Mouse (Mus musculus) cerebellum, adult 9-11 months (tissue): ENCODE data around the gene Mpv17.
A peak's percentile ranks its signal among the peaks of the same experiment; 100 is the strongest.

Experiments used
- DNase-seq: peaks from one replicate; pipeline ENCODE4 v3.0.0; 2022

The Mpv17 gene

DNA sequence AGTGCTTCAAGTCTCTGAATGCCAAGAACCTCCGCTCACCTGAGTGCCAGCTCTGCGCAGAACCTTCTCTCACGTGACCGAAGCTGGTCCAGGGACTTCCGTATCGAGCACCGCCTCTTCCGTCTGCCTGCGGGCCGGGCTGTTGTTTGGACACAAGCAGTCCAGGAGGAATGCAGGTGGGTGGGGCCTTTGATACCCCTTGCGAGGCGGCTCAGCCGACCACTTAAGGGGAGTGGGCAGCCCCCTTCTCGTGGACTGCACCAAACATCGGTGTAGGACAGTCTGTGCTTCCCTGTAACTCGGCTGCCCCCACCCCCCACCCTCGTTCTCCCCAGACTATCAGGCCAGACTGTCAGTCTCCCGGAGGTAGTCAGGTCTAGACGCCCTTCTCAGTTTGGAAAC is at the start of gene Mpv17:
Mpv17 (minus strand) TSS at position 100 of the 402 bp plus-strand sequence.
- peak; percentile 90 for DNase-seq

DNA sequence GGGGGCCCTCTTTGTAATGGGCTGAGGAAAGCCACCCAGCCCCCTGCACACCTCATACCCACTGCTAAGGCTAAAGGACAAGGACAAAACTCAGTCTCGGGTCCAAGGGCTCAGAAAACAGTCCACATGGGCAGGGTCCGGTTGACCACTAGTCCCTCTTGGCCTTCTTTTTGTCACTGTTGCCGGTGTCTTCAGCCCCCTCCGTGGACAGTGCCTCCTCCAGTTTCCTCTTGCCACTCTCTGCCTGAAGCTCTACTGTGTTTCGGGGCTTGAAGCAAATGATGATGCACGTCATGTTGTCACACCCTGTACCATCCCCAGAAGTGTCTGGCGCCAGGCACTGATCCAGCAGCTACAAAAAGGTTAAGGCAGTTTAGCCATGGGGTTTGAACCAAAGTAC is 48.9 kb upstream of the Mpv17 start:
- peak; percentile 68 for DNase-seq

DNA sequence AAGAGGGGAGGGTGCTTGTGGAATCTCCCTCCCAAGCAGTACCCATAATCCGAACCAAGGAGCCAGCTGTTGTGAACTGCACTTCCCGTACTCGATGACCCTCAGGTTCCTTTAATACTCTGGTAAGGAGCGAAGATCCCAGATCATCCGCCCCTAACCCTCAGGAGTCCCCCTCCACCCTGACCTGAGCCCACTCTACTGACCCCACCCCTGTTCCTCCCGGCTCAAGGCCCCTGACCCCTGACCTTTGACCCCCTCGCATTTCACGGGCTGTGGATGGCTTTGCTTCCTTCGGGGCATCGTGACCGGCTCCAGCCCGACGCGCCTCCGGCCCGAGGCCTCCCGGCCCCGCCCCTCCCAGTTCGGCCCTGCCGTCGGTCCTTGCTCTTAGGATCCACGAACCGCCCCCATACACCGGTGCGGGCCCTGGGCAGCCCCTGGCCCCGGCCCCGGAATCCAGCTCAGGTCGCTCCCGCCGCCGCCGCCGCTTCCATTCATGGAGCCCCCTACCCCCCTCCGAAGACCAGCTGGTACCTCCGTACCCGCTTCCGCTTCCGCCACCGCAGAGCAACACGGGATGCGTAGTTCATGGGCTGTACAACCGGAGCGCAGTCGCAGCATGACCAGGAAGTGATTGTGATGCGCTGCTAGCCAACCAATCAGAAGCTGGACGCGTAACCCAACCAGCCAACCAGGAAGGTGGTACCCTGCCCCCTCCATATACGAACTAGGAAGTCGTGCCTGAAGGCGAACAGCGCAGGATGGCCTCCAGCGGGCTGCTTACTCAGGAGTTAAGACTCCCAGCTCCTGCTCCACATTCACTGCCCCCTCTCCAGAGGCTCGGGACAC is 47.9 kb upstream of the Mpv17 start, which contains the start of gene Zfp513:
Zfp513 (minus strand) TSS at position 562 of the 849 bp plus-strand sequence.
- peak; percentile 99 for DNase-seq

DNA sequence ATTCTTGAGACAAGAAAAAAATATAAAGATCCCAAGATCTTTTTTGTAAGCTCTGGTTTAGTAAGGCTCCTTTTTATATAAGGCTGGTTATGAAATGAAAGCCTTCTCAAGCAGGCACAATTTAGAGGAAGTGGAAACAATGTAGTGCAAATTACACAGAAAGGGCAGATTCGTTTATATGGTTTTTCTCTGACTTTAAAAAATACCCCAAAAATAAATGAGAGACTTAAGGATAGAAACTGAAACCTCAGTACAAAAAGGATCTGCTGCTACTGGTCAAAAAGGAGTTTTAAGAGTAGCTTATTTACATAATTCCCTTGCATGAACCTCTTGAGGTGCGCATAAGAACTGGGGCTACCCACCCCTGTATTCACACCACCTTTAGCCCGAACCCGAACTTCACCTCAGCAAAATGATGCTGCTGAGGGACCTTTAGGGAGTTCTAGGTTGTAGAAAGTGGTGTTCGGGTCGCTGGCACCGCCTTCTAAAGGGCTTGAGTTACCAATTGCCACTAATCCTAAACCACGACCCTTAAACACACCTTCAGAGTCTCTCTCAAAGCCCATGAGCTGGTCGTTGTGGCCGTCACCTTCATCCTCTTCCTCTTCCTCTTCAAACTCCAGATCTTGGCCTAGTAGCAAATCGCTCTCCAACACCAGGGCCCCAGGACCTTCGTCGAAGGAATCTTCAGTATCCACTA is 47.1 kb upstream of the Mpv17 start:
- DNase-seq: no peak

DNA sequence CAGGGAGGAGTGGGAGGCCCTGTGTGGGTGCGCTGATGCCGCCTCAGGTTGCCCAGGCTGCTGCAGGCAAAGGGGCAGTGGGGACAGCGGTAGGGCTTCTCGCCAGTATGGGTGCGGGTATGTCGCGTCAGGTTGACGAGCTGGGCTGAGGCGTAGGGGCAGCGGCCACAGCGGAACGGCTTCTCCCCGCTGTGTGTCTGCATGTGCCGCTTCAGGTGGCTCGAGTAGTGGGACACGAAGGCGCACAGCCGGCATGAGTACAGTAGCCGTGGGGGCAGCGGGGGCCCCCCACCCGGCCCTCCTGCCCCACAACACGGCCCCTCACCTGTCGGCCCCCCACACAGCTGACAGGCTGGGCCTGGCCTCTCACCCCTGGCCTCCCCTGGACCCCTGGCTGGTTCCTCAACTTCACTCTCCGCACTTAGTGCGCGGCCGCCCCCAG is 46.3 kb upstream of the Mpv17 start:
- DNase-seq: peak; percentile 68

DNA sequence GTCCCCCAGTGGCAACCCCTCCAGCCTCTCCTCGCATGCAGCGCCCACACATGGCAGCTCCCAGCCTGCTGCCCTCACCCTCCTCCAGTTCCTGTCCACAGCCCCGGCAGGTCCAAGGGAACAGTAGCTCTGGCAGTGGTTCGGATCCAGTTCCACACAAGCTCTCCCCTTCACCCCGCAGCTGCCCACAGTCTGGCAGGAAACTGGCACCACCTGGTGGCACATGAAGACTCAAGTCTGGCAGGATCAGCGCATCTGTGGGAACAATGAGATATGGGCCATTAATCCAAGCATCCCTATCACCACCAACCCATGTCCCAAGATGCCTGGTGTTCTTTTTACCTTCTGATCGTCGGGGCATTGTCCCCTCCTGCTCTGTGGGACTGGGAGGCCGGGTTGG is 45.8 kb upstream of the Mpv17 start:
- DNase-seq: peak; percentile 57

DNA sequence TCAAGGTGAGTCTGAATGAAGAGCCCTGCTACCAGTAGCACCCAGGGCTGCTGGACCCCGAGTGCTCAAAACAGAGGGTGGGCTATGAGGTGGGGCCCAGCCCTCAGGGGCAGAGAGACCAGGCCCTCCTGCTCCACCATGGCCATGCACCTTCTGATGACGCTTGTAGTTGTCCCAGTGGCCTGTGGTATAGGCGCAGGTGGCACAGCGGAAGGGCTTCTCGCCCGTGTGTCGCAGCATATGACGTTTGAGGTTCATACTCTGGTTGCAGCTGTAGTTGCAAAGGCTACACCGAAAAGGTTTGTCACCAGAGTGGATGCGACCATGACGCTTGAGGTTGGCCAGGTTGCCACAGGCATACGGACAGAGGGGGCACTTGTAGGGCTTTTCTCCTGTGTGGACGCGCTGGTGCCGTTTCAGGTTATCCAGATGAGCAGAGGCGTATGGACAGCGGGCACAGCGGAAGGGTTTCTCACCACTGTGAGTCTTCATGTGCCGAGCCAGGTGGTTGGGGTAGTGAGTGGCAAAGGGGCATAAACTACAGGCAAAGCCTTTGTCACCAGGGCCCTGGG is 45.4 kb upstream of the Mpv17 start:
- DNase-seq: no peak

DNA sequence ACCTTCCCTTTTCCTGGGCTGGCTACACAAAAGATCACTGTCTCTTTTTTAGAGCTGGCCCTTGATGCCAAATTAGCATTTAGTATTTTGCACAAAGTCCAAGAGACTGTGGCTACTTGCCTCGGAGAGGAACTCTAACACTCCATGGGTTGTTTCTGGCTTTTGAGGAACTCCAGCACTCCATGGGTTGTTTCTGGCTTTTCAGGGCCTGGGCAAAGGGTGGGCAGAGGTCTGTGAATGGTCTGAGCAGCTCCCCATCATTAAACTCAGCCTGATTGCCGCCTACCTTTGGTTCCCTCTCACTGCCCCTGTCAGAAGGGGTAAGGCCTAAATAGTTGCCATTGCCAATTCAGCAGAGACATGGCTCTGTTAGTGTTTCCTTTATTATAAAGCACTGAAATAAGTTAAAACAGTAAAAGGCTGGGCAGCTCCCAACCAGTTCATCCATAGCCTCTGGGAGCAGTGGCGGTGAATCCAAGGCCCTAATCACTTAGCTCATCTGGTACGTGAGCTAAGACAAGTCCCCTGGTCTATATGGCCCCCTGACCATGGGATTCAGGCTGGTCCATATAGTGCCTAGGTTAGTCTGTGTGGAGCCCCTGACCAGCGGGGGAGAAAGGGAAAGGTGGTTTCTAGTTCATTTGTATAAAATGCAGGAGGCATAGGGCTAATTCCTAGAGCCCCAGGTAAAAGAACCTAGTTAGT is 44.7 kb upstream of the Mpv17 start:
- no peak for DNase-seq

DNA sequence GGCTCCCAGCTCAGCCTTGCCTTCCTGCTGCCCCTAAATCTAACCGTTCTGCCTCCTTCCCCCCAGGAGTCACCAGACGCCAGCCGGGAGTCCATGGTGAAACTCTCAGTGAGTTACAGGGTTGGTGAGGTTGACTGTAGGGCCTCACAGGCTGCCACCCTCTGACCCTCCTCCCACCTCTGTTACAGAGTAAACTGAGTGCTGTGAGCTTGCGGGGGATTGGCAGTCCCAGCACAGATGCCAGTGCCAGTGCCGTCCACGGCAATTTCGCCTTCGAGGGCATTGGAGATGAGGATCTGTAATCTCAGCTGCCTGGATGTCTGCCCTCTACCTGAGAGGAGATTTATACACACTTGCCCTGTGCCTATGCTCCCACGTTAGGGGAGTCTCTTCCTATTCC is 44.1 kb upstream of the Mpv17 start:
- peak; percentile 38 for DNase-seq

DNA sequence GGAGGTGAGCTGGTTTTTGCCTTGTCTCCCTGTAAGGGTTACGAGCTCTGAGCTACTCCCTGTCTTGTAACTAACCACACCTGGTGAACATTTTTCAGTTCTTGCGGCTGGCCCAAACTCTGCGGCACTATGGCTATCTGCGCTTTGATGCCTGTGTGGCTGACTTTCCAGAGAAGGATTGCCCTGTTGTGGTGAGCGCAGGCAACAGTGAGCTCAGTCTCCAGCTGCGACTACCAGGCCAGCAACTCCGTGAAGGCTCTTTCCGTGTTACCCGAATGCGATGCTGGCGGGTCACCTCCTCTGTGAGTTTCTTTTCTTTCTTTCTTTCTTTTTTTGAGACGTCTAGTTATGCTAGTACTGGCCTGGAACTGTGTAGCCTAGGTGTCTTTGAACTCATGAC is 43.0 kb upstream of the Mpv17 start:
- DNase-seq: no peak

DNA sequence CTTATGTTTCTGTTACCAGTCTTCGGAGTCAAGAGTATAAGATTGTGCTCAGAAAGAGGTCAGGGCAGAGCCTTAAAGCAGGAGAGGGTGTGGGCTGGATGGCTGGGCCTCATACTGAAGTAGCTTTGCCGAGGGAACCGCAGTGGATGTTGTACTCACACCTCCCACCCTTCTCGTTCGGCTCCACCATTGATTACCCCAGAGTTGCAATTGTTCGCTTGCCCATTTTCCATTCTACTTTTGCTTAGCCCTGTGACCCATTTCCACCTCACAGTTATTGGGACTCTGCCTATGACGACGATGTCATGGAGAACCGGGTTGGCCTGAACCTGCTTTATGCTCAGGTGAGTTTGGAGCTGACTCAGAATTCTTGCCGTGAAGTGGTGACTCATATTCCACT is 42.2 kb upstream of the Mpv17 start:
- DNase-seq: peak; percentile 21

DNA sequence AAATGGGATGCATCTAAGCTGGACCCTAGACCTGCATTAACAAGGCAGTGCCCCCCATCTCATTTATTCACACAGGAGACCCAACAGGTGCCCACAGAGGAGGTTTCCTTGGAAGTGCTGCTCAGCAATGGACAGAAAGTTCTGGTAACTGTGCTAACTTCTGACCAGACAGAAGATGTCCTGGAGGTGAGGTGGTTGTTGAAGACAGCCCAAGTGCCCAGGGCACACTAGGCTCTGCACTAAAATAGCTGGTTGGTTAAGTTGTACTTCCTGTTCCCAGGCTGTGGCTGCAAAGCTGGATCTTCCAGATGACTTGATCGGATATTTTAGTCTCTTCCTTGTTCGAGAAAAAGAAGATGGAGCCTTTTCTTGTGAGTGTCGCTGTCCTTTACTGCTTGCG is 41.6 kb upstream of the Mpv17 start:
- DNase-seq: peak; percentile 24

DNA sequence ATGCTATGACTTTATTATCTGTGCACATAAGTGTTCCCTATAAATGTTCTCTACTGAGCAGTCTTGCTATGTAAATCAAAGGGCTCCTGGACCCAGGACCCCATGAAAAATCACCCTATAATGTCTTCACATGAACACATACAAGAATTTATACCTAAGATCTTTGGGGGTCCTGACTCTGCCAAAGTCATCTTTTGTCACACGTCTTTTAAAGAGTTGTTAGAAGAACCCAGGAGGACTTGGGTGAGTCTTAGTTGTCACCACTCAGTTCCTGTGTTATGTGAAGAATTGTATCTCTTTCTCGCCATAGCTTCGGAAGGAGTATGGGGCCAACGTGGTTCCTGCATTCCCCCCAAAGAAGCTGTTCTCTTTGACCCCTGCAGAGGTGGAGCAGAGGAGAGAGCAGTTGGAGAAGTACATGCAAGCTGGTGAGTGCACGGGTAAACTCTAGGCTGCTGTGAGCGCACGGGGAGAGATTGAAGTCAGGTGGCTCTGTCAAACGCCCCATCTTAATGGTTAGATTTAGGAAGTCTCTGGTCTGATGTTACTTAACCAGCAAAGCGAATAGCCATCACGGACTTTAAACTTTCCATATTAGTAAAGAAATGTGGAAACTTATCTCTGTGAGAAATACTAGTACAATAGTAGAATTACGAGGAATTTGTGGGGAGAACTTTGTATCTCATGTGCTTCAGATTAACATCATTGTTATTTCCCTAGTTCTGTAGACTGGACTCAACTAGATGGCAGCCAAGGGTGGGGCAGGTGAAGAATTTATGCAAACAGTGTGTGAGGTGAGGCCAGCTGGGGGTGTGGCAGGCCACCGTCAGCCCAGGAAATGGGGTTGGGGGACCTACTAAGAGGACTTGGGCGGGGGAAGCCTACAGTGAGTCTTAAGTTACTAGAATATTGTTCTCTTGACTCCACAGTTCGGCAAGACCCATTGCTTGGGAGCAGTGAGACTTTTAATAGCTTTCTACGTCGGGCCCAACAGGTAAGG is 40.7 kb upstream of the Mpv17 start:
- DNase-seq: peak; percentile 34

DNA sequence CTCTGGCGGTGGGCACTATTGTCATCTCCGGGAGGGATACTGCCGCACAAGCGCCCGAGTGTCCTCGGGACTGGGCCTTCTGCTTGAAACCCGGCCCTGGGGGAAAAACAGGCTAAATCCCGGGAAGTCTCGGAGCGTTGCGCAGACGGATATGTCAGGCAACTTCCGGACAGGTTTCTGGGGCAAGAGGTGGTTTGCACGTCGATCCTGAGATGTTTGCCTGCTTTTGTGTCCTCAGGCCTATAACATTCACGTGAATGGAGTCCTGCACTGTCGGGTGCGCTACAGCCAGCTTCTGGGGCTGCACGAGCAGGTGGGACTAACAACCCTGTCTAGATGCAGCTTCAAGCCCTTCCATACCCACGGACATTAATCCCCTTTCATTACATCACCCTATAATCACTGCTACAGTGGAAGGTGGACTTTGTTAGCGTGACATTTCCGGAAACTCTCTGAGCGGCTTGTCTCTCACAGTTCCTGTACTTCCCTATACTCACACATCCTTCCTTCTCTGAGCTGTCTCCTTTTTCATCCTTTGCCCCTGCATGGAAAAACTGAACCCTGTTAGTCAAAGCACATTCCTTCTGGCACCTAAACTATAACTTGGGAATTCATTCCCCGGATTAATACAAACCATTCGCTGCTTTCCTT is 39.7 kb upstream of the Mpv17 start:
- DNase-seq: no peak

DNA sequence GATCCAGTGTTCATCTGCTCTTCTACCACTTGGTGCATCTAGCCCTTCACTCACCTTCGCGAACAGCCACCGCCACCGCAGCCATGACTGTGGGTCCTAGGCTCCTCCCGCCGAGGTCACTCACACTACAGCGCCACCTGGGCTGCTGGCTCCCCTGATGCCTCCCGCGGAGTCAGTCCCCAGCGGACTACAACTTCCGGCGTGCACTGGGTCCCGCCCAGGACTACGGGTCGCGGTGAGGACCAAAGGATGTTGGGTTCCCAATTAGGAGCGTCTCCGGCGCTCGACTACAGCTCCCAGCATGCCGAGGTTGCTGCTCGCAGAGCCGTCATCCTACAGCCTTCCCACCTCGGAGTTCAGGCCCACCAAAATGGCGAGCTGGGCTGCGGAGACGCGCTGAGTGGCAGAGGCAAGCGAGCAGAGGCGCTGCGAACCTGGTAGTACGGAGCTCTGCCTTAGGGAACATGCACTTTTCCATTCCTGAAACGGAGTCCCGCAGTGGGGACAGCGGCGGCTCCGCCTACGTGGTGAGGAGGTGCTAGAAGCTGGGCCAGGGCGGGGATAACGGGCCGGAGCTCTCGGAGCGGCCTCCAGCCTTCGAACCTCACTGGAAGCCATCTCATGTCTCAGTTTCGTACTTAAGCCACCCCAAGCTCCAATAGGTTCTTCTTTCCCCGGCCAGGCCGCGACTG is 39.0 kb upstream of the Mpv17 start, which contains the start of the genes Snx17 and Eif2b4:
Snx17 (plus strand) TSS at position 289 of the 692 bp plus-strand sequence.
Eif2b4 (minus strand) TSS at position 492 of the 692 bp plus-strand sequence.
- DNase-seq: peak; percentile 99

DNA sequence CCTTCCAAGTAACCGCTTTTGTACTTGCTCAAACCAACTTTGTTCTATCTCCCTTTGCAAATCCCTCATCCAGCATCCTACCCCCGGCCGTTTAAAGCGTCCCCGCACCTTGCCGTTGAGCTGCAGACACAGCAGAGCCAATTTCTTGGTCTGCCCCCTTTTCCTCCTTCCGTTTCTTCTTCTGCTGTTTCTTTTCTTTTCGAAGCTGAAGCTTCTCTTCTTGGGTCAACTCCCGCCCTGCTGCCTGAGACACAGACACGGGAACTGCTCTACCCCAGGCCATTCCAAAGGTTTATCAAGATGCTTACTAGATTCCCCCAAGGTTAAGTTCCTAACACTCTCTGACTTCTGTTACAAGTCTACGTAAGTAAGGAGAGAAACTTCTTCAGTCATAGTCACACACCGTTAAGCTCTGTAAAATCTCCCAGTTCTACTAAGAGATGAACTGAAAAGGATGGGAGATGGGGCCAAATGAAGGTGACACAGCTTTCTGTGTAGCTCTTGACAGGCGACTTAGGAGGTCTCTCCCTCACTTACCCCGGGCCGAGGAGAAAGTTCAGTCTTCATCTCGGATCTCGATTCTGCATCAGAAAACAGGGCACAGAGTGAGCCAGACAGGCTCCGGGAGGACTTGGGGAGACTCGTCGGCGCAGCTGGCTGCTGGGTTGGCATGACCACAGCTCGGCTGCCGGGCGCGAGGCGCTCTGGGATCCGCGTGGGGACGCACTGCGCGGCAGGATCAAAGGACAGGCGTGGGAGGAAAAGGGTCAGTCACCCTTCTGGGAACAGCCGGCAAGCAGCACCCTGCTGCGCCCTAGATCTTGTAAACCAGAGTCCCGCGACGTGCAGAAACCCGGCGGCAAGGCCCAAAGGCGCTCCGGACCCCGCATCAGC is 38.2 kb upstream of the Mpv17 start:
- no peak for DNase-seq

DNA sequence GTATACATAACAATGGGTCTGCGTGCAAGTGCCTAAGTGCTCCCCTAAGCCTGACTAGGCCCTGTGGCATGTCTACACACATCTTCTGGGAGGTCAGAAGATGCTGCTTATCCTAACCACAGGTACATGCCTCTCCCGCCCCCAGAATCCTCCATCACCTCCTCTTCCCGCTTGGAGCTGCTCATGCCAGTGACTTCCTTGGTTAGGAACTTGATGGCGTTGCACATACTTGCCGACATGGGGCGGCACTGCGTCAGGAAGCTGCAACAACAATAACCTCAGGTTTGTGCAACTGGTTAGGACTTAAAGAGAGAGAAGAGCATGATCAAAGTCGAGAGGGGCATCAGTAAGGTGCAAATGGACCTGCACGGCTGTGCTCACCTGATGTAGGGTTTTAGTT is 36.1 kb upstream of the Mpv17 start:
- DNase-seq: peak; percentile 20

DNA sequence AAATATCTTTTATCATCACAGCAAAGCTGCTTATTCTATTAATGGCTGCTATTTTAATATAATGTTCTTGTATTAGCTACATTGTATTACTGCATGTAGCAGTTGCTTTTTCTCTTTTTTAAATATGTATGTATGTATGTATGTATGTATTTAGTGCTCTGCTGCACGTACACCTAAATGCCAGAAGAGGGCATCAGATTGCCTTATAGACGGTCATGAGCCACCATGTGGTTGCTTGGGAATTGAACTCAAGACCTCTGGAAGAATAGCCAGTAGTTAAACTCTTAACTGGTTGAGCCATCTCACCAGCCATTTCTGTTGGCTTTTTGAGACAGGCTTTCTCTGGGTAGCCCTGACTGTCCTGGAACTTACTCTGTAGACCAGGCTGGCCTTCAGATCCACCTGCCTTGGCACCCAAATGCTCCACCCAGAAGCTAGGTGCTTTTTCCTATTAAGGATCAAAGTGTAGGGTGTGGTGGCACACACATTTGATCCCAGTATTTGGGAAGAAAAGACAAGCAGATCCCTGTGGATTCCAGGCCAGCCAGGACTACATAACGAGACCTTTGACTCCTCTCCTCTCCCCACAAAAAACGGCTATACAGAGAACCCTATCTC is 34.3 kb upstream of the Mpv17 start:
- no peak for DNase-seq

DNA sequence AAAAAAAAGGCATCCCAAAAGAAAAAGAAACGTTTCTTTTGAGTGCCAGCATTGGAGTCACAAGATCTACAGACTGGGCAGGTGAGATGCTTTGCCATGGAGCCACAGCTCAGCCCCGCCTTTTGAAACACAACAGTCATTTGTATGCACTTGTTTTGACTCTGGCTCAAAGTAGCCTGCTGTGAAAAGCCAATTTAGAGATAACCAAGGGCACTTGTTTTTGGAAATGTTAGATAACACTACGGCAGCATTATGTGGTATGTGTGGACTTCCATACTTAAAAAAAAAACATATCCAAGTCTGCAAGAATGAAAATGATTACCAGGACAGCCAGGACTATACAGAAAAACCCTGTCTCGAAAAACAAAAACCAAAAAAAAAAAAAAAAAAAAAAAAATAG is 29.6 kb upstream of the Mpv17 start:
- no peak for DNase-seq
